Mouse (Mus musculus) liver, embryonic 11.5 days (tissue): ENCODE data around the gene Slc13a2. TPM values are rescaled to one million over a fixed set of nuclear protein-coding genes. Genes with fewer than 3 reads are reported as not detected.

Source experiments
- ATAC-seq: fragments of 200-750 bp; cut with Nextera tagmentation; replicated peaks from 2 replicates; pipeline ENCODE4 v1.8.0; 2017; ENCODE audit warnings: moderate number of reproducible peaks, mild to moderate bottlenecking, moderate TSS enrichment, moderate library complexity; ENCODE audit not compliant: low FRiP score
- DNase-seq: peaks from one replicate; pipeline ENCODE4 v3.0.0-alpha.2; 2017; ENCODE audit warnings: low spot score
- H3K27ac ChIP-seq: fragments of 300-500 bp; sonication (generic); 2 replicates; pipeline ENCODE4 v1.5.1; 2014; ENCODE audit warnings: mild to moderate bottlenecking, low read depth, low read length, control low read depth
- H3K27me3 ChIP-seq: fragments of 300-500 bp; sonication (generic); replicated peaks from 2 replicates; pipeline ENCODE4 v1.6.1; 2014; ENCODE audit warnings: low read length, mixed read lengths; ENCODE audit not compliant: control insufficient read depth, insufficient read depth
- H3K36me3 ChIP-seq: fragments of 300-500 bp; sonication (generic); 2 replicates; pipeline ENCODE4 v1.6.1; 2014; ENCODE audit warnings: mild to moderate bottlenecking, low read length, moderate library complexity, mixed read lengths; ENCODE audit not compliant: control insufficient read depth, insufficient read depth
- H3K4me1 ChIP-seq: fragments of 300-500 bp; sonication (generic); replicated peaks from 2 replicates; pipeline ENCODE4 v1.6.1; 2014; ENCODE audit warnings: low read length, mixed read lengths; ENCODE audit not compliant: control insufficient read depth, insufficient read depth
- H3K4me2 ChIP-seq: fragments of 300-500 bp; sonication (generic); 2 replicates; pipeline ENCODE4 v1.6.1; 2014; ENCODE audit warnings: mild to moderate bottlenecking, control low read depth, moderate library complexity
- H3K4me3 ChIP-seq: fragments of 300-500 bp; sonication (generic); 2 replicates; pipeline ENCODE4 v1.5.1; 2014; ENCODE audit warnings: low read depth, low read length, control low read depth
- H3K9ac ChIP-seq: fragments of 300-500 bp; sonication (generic); 2 replicates; pipeline ENCODE4 v1.6.1; 2014; ENCODE audit warnings: low read depth, low read length, control low read depth
- H3K9me3 ChIP-seq: fragments of 300-500 bp; sonication (generic); 2 replicates; pipeline ENCODE4 v1.6.1; 2016; ENCODE audit warnings: low read length, inconsistent platforms, mixed read lengths; ENCODE audit not compliant: control insufficient read depth
- WGBS: fragments of 180-500 bp; shearing (Covaris S2); extraction: QIAGEN DNeasy Blood & Tissue Kit; methylation state at CpG from one replicate; pipeline ENCODE4 v1.1.7; 2014; 5-methylcytosine and 5-hydroxymethylcytosine counted together
- polyA plus RNA-seq: library from polyadenylated mRNA; unstranded; fragments of >200 nt; fragmentation: Nextera tagmentation; extraction: Ambion mirVana; gene quantifications from 2 replicates; pipeline ENCODE4 v1.2.1, GENCODE M21; 2014

The Slc13a2 gene
- polyA plus RNA-seq, 1 experiment from 2014 or later = not detected

- Histone ChIP-seq H3K4me2 (no peak overlapping the region), H3K9ac (no peak overlapping the region), H3K4me1 (no peaks in the 10 kb centered on the region), H3K4me3 (no peak overlapping the region), H3K27me3 (no peaks in the 10 kb centered on the region), H3K9me3 (no peaks in the 10 kb centered on the region), H3K36me3 (no peaks in the 10 kb centered on the region), H3K27ac (no peak overlapping the region)
- WGBS = 60% methylated on average over 3 of the region's 3 CpGs
- ATAC-seq (no peak), DNase-seq (no peak)
Measured at GRCm38 (mm10) chr11:78447168-78447567, 25.2 kb upstream of the Slc13a2 start.

GRCm38 (mm10) chr11:78443115-78443514 lies 21.1 kb upstream of the Slc13a2 start:
- Histone ChIP-seq H3K4me1 (no peaks in the 10 kb centered on the region), H3K36me3 (no peaks in the 10 kb centered on the region), H3K27ac (no peak overlapping the region), H3K9ac (no peak overlapping the region), H3K4me2 (no peak overlapping the region), H3K4me3 (no peak overlapping the region), H3K27me3 (no peaks in the 10 kb centered on the region), H3K9me3 (no peaks in the 10 kb centered on the region)
- ATAC-seq (no peak), DNase-seq (no peak)
- 77% methylated on average over 5 of the region's 5 CpGs for WGBS

GRCm38 (mm10) chr11:78438399-78438930 lies 16.4 kb upstream of the Slc13a2 start:
- H3K9ac ChIP-seq = no peak overlapping the region
- no peak overlapping the region for H3K27ac ChIP-seq
- no peak overlapping the region for H3K4me3 ChIP-seq
- peaks cover 5% of the 10 kb centered on the region for H3K4me1 ChIP-seq
- no peaks in the 10 kb centered on the region for H3K9me3 ChIP-seq
- DNase-seq (no peak), ATAC-seq (no peak)
- 63% methylated on average over 3 of the region's 3 CpGs for WGBS
- H3K4me2 ChIP-seq = no peak overlapping the region
- no peaks in the 10 kb centered on the region for H3K36me3 ChIP-seq
- H3K27me3 ChIP-seq = no peaks in the 10 kb centered on the region

GRCm38 (mm10) chr11:78437182-78437581 lies 15.2 kb upstream of the Slc13a2 start:
- WGBS = 82% methylated on average over 7 of the region's 7 CpGs
- no peak for ATAC-seq
- no peaks in the 10 kb centered on the region for H3K9me3 ChIP-seq
- DNase-seq = no peak
- no peak overlapping the region for H3K27ac ChIP-seq
- H3K36me3 ChIP-seq = no peaks in the 10 kb centered on the region
- no peak overlapping the region for H3K4me2 ChIP-seq
- H3K9ac ChIP-seq = no peak overlapping the region
- no peak overlapping the region for H3K4me3 ChIP-seq
- H3K4me1 ChIP-seq = peaks cover 5% of the 10 kb centered on the region
- no peaks in the 10 kb centered on the region for H3K27me3 ChIP-seq

GRCm38 (mm10) chr11:78435776-78436349 lies 13.8 kb upstream of the Slc13a2 start:
- no peaks in the 10 kb centered on the region for H3K27me3 ChIP-seq
- H3K36me3 ChIP-seq = no peaks in the 10 kb centered on the region
- H3K27ac ChIP-seq = no peak overlapping the region
- H3K9me3 ChIP-seq = no peaks in the 10 kb centered on the region
- peak overlapping the region; percentile 40 for H3K4me2 ChIP-seq
- peak overlapping the region; percentile 3; the same call in 1 of the 2 replicates for H3K4me3 ChIP-seq
- peaks cover 5% of the 10 kb centered on the region for H3K4me1 ChIP-seq
- 0 out of 2 replicates have a peak overlapping the region, but pooled peaks have one; percentile 14 for H3K9ac ChIP-seq
- WGBS = 9% methylated on average over 19 of the region's 19 CpGs
- peak; percentile 68 for DNase-seq
- ATAC-seq = no peak

- DNase-seq (no peak), ATAC-seq (no peak)
- Histone ChIP-seq H3K36me3 (no peaks in the 10 kb centered on the region), H3K4me2 (no peak overlapping the region), H3K4me3 (no peak overlapping the region), H3K9me3 (no peaks in the 10 kb centered on the region), H3K27me3 (no peaks in the 10 kb centered on the region; the same call in 1 of the 2 replicates), H3K9ac (no peak overlapping the region), H3K27ac (no peak overlapping the region), H3K4me1 (peaks cover 5% of the 10 kb centered on the region)
- 27% methylated on average over 4 of the region's 4 CpGs for WGBS
Measured at GRCm38 (mm10) chr11:78434052-78434451, 12.0 kb upstream of the Slc13a2 start.

- ATAC-seq = no peak
Measured at GRCm38 (mm10) chr11:78431176-78431575, 9.2 kb upstream of the Slc13a2 start.

GRCm38 (mm10) chr11:78430195-78430878 lies 8.3 kb upstream of the Slc13a2 start:
- no peak overlapping the region for H3K4me3 ChIP-seq
- no peaks in the 10 kb centered on the region; the same call in 1 of the 2 replicates for H3K27me3 ChIP-seq
- no peak for ATAC-seq
- no peak for DNase-seq
- H3K27ac ChIP-seq = no peak overlapping the region
- no peak overlapping the region for H3K9ac ChIP-seq
- 47% methylated on average over 11 of the region's 11 CpGs for WGBS
- H3K9me3 ChIP-seq = no peaks in the 10 kb centered on the region
- no peaks in the 10 kb centered on the region for H3K36me3 ChIP-seq
- no peak overlapping the region for H3K4me2 ChIP-seq
- H3K4me1 ChIP-seq = no peaks in the 10 kb centered on the region; the same call in 1 of the 2 replicates

More at GRCm38 (mm10) chr11:78431176-78431575, 9.2 kb upstream of the Slc13a2 start:
- DNase-seq = no peak
- Histone ChIP-seq H3K36me3 (no peaks in the 10 kb centered on the region), H3K4me2 (no peak overlapping the region), H3K4me1 (peaks cover 5% of the 10 kb centered on the region), H3K9ac (no peak overlapping the region), H3K4me3 (no peak overlapping the region), H3K27me3 (no peaks in the 10 kb centered on the region; the same call in 1 of the 2 replicates), H3K9me3 (no peaks in the 10 kb centered on the region), H3K27ac (no peak overlapping the region)
- WGBS = 78% methylated on average over 10 of the region's 10 CpGs
